Mouse (Mus musculus) stomach, postnatal 0 days (tissue): ENCODE measurements around the gene Htr2a.

Source experiments
- CTCF ChIP-seq: IDR thresholded peaks from 2 replicates; pipeline ENCODE4 v1.5.1; 2016; ENCODE audit warnings: antibody characterized with exemption, low read depth, mild to moderate bottlenecking, moderate library complexity
- EP300 ChIP-seq: optimal IDR thresholded peaks from 2 replicates; pipeline ENCODE3; 2016; ENCODE audit warnings: antibody characterized with exemption

GRCm38 (mm10) chr14:74601333-74602087, 39.1 kb upstream of the Htr2a start:
- TF ChIP-seq CTCF (no peak), EP300 (no peak)
